Mouse (Mus musculus) liver, embryonic 15.5 days (tissue): ENCODE data around the gene Il1rn. TPM values are rescaled to one million over a fixed set of nuclear protein-coding genes. Genes with fewer than 3 reads are reported as not detected.

Experiments
- ATAC-seq: fragments of 200-750 bp; cut with Nextera tagmentation; 2 replicates; pipeline ENCODE4 v1.8.0; 2017; ENCODE audit warnings: moderate number of reproducible peaks, mild to moderate bottlenecking, moderate library complexity; ENCODE audit not compliant: insufficient read depth
- H3K27ac ChIP-seq: fragments of 300-500 bp; sonication (generic); replicated peaks from 2 replicates; pipeline ENCODE4 v1.5.1; 2015; ENCODE audit warnings: mild to moderate bottlenecking, inconsistent platforms
- H3K27me3 ChIP-seq: fragments of 300-500 bp; sonication (generic); 2 replicates; pipeline ENCODE4 v1.6.1; 2015; ENCODE audit warnings: mild to moderate bottlenecking, inconsistent platforms
- H3K36me3 ChIP-seq: fragments of 300-500 bp; sonication (generic); replicated peaks from 2 replicates; pipeline ENCODE4 v1.6.1; 2015; ENCODE audit warnings: moderate library complexity, mild to moderate bottlenecking, inconsistent platforms
- H3K4me1 ChIP-seq: fragments of 300-500 bp; sonication (generic); replicated peaks from 2 replicates; pipeline ENCODE4 v1.6.1; 2015; ENCODE audit warnings: inconsistent platforms
- H3K4me2 ChIP-seq: fragments of 300-500 bp; sonication (generic); 2 replicates; pipeline ENCODE4 v1.6.1; 2015; ENCODE audit warnings: moderate library complexity, mild to moderate bottlenecking, inconsistent platforms
- H3K4me3 ChIP-seq: fragments of 300-500 bp; sonication (generic); replicated peaks from 2 replicates; pipeline ENCODE4 v1.5.1; 2015; ENCODE audit warnings: mild to moderate bottlenecking, inconsistent platforms
- H3K9ac ChIP-seq: fragments of 300-500 bp; sonication (generic); 2 replicates; pipeline ENCODE4 v1.6.1; 2015; ENCODE audit warnings: moderate library complexity, mild to moderate bottlenecking, inconsistent platforms
- H3K9me3 ChIP-seq: fragments of 300-500 bp; sonication (generic); replicated peaks from 2 replicates; pipeline ENCODE4 v1.6.1; 2016; ENCODE audit warnings: inconsistent platforms
- WGBS: fragments of 180-500 bp; shearing (Covaris S2); methylation state at CpG from one replicate; pipeline ENCODE4 v1.1.7; 2015; ENCODE audit warnings: mixed read lengths; ENCODE audit not compliant: insufficient replicate concordance; 5-methylcytosine and 5-hydroxymethylcytosine counted together
- polyA plus RNA-seq: library from polyadenylated mRNA; unstranded; fragments of >200 nt; fragmentation: Nextera tagmentation; extraction: Ambion mirVana; gene quantifications from 2 replicates; pipeline ENCODE4 v1.2.1, GENCODE M21; 2015

The Il1rn gene
- polyA plus RNA-seq, 1 experiment from 2014 or later: 8.2 TPM

DNA sequence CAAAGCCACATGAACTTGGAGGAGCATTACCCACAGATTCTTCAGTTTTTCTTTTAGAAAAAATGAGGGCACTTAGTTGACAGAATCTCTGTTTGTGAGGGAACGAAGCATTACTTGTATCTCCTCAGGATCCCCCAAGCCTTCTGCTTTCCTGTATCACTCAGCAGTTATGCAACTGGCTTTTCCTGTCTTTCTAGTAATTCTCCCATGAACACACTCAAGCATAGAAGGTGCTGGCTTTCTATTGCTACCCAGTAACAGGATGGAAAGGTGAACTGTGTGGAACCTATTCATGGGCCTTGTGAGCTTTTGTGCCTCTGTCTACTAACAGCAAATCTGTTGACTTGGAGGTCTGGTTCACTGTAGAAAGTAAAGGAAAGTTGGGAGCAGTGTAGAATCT lies 11.3 kb downstream of the Il1rn start:
- 40% methylated on average over 1 of the region's 1 CpGs for WGBS
- H3K27ac ChIP-seq: no peak overlapping the region
- H3K4me2 ChIP-seq: no peak overlapping the region
- H3K27me3 ChIP-seq: no peaks in the 10 kb centered on the region
- H3K4me3 ChIP-seq: no peak overlapping the region
- H3K9me3 ChIP-seq: no peaks in the 10 kb centered on the region
- no peaks in the 10 kb centered on the region for H3K36me3 ChIP-seq
- no peak for ATAC-seq
- peaks cover 7% of the 10 kb centered on the region for H3K4me1 ChIP-seq
- H3K9ac ChIP-seq: no peak overlapping the region

GRCm38 (mm10) chr2:24351159-24351558 lies 14.5 kb downstream of the Il1rn start:
- Histone ChIP-seq H3K4me1 (peaks cover 7% of the 10 kb centered on the region), H3K4me3 (no peak overlapping the region), H3K27ac (no peak overlapping the region; the same call in 1 of the 2 replicates), H3K36me3 (no peaks in the 10 kb centered on the region), H3K4me2 (no peak overlapping the region), H3K9me3 (no peaks in the 10 kb centered on the region), H3K9ac (no peak overlapping the region), H3K27me3 (no peaks in the 10 kb centered on the region)
- 50% methylated on average over 2 of the region's 2 CpGs for WGBS
- ATAC-seq: peak; percentile 53

- H3K9me3 ChIP-seq: no peaks in the 10 kb centered on the region
Measured at GRCm38 (mm10) chr2:24353042-24353441, 16.4 kb downstream of the Il1rn start.

DNA sequence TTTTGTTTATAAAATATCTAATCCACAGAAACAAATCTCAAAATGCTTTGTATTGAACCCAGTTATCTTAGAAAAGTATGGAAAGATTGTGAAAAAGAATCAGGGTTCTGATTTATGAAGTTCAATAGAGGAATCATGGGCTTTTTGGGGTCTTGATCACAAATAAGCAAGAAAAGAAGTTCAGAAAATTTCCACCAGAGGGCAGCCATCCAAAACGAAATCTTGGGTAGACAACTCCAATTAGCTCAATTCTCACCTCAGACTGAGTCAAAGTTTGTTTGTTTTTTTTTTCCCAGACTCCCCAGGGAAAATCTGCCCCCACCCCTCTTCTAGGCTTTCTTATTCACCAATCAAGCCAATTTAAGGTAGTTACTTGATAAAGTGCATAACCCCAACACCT lies 21.0 kb downstream of the Il1rn start:
- Histone ChIP-seq H3K27me3 (no peaks in the 10 kb centered on the region), H3K9ac (no peak overlapping the region), H3K27ac (no peak overlapping the region), H3K36me3 (no peaks in the 10 kb centered on the region), H3K4me2 (no peak overlapping the region), H3K4me1 (no peaks in the 10 kb centered on the region), H3K9me3 (no peaks in the 10 kb centered on the region), H3K4me3 (no peak overlapping the region)
- WGBS: 5% methylated on average over 1 of the region's 1 CpGs
- ATAC-seq: no peak

More at GRCm38 (mm10) chr2:24353042-24353441, 16.4 kb downstream of the Il1rn start:
- H3K4me3 ChIP-seq: no peak overlapping the region
- no peak overlapping the region for H3K4me2 ChIP-seq
- H3K9ac ChIP-seq: no peak overlapping the region
- H3K36me3 ChIP-seq: no peaks in the 10 kb centered on the region
- no peak overlapping the region for H3K27ac ChIP-seq
- no peaks in the 10 kb centered on the region for H3K27me3 ChIP-seq
- WGBS: 47% methylated on average over 2 of the region's 2 CpGs
- ATAC-seq: no peak
- no peaks in the 10 kb centered on the region for H3K4me1 ChIP-seq

- WGBS: 55% methylated on average over 1 of the region's 1 CpGs
- no peak for ATAC-seq
- no peak overlapping the region for H3K4me2 ChIP-seq
- no peaks in the 10 kb centered on the region for H3K9me3 ChIP-seq
- no peaks in the 10 kb centered on the region for H3K27me3 ChIP-seq
- H3K4me1 ChIP-seq: no peaks in the 10 kb centered on the region
- H3K4me3 ChIP-seq: no peak overlapping the region
- no peaks in the 10 kb centered on the region for H3K36me3 ChIP-seq
- no peak overlapping the region for H3K9ac ChIP-seq
- no peak overlapping the region for H3K27ac ChIP-seq
Measured at GRCm38 (mm10) chr2:24359347-24359746, 22.7 kb downstream of the Il1rn start.

DNA sequence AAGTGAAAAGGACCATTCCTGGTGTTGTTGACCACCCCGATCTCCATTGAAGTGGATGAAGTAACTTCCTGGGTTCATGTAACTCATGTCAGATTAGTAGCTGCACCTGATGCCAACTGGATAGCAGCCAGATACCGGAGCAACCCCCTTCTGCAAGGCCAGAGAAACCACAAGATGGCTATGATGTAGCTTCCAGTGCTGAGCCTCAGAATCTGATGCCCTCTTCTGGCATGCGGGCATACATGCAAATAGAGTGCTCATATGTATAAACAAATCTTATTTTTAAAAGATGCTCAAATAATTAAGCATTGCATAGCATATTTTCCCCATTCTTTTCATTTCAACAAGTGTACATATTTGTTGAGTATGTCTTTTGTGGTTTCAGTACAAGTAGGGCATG lies 27.2 kb downstream of the Il1rn start:
- 41% methylated on average over 3 of the region's 3 CpGs for WGBS
- no peak overlapping the region for H3K4me3 ChIP-seq
- H3K9ac ChIP-seq: no peak overlapping the region
- ATAC-seq: no peak
- peaks cover 12% of the 10 kb centered on the region for H3K4me1 ChIP-seq
- no peaks in the 10 kb centered on the region for H3K36me3 ChIP-seq
- no peak overlapping the region for H3K4me2 ChIP-seq
- H3K27me3 ChIP-seq: no peaks in the 10 kb centered on the region; the same call in 1 of the 2 replicates
- no peak overlapping the region for H3K27ac ChIP-seq
- H3K9me3 ChIP-seq: no peaks in the 10 kb centered on the region

DNA sequence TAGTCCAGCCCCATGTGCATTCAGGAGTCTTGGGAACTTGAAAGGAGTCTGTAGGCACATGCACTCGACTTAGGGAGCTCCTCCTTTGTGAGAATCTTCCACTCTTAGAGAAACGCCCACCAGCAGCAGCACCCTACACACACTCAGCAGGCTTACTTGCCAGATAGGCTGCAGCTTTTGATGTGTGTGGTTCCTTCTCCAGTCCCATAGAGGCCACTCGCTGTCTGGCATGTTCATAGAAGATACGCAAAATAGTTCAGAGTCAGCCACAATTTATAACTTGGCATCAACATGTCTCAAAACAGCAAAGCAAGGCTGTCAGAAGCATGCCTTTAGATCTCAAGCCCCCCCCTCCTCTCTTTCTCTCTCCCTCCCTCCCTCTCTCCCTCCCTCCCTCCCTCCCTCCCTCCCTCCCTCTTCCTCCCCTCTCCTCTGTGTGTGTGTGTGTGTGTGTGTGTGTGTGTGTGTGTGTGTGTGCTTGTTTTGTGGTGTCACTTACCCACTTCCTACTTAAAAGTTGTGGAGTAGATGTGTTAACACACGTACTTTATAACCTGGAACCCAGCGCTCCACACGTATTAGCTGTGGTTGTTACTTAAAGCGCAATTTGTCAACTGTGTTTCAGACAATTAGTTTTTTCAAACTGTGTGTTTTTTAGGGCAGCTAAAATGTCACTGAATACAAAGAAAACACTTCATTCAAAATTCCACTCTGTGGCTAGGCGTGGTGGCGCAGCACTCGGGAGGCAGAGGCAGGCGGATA lies 29.7 kb downstream of the Il1rn start:
- H3K4me2 ChIP-seq: peak overlapping the region; percentile 80; the same call in 1 of the 2 replicates
- no peak for ATAC-seq
- peaks cover 12% of the 10 kb centered on the region for H3K4me1 ChIP-seq
- H3K9ac ChIP-seq: no peak overlapping the region
- no peaks in the 10 kb centered on the region for H3K36me3 ChIP-seq
- 49% methylated on average over 12 of the region's 12 CpGs for WGBS
- H3K4me3 ChIP-seq: no peak overlapping the region
- H3K27ac ChIP-seq: no peak overlapping the region
- no peaks in the 10 kb centered on the region for H3K9me3 ChIP-seq
- no peaks in the 10 kb centered on the region; the same call in 1 of the 2 replicates for H3K27me3 ChIP-seq

- ATAC-seq: peak; percentile 94
- Histone ChIP-seq H3K27ac (0 out of 2 replicates have a peak within 1 kb of the TSS, but pooled peaks have one; percentile 29), H3K9ac (peak within 1 kb of the TSS; percentile 31; the same call in 1 of the 2 replicates), H3K4me2 (peak within 1 kb of the TSS; percentile 80), H3K9me3 (no peaks in the 10 kb centered on the region), H3K36me3 (no peaks in the 10 kb centered on the region), H3K4me1 (peaks cover 12% of the 10 kb centered on the region), H3K4me3 (peak within 1 kb of the TSS; percentile 54), H3K27me3 (no peaks in the 10 kb centered on the region; the same call in 1 of the 2 replicates)
- WGBS: 1% methylated on average over 47 of the region's 47 CpGs
Measured at GRCm38 (mm10) chr2:24367030-24367894, 30.6 kb downstream of the Il1rn start, which contains the start of gene Psd4. Gene Psd4, plus strand, starts transcription at chr2:24367580.

- Histone ChIP-seq H3K9me3 (no peaks in the 10 kb centered on the region), H3K9ac (peak overlapping the region; percentile 31; the same call in 1 of the 2 replicates), H3K4me3 (peak overlapping the region; percentile 54), H3K27ac (0 out of 2 replicates have a peak overlapping the region, but pooled peaks have one; percentile 29), H3K27me3 (no peaks in the 10 kb centered on the region; the same call in 1 of the 2 replicates), H3K4me1 (peaks cover 12% of the 10 kb centered on the region), H3K4me2 (peak overlapping the region; percentile 80), H3K36me3 (no peaks in the 10 kb centered on the region)
- 41% methylated on average over 4 of the region's 4 CpGs for WGBS
- no peak for ATAC-seq
Measured at GRCm38 (mm10) chr2:24367895-24368261, 31.2 kb downstream of the Il1rn start.

DNA sequence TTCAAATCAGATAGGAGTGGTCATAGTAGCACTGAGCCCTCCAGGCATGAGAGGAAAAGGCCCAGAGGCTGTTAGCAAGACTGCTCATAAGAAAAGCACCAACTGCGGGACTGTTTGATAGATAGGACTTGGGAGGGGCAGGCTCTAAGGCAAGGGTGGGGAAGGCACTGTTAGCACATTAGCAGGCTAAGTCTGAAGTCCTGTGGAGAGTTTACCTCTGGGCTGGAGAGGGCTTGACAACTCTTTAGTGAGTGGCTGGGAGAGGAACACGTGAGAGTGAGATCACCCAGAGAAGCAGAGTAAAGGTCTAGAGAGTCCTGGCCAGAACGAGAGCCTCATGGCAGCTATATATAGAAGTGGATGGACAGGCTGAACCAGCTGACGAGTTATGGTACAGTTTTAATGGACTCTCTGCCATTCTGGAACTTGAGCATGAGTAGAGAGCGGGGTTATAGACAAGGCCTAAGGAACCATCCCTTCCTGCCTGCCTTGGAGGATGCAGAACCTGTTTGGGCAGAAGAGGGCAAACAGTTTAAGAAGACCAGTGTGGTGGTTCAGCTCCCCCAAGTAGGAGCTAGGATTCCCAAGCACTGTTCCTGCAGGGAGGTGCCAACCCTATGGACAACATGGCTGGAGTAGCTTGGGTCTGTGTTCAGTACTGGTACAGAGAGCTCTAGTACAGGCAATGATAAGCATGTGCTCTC lies 42.2 kb downstream of the Il1rn start:
- Histone ChIP-seq H3K4me3 (no peak overlapping the region), H3K4me2 (no peak overlapping the region), H3K36me3 (no peaks in the 10 kb centered on the region), H3K9me3 (no peaks in the 10 kb centered on the region), H3K4me1 (peaks cover 23% of the 10 kb centered on the region), H3K27ac (0 out of 2 replicates have a peak overlapping the region, but pooled peaks have one; percentile 9), H3K27me3 (no peaks in the 10 kb centered on the region), H3K9ac (no peak overlapping the region)
- peak; percentile 85 for ATAC-seq
- WGBS: 40% methylated on average over 5 of the region's 5 CpGs
